Mouse (Mus musculus): ENCODE data around the gene Chn2. TPM values are rescaled to one million over a fixed set of nuclear protein-coding genes. Genes with fewer than 3 reads are reported as not detected.

Chn2 gene
- polyA plus RNA-seq, 1 experiment: not detected

DNA sequence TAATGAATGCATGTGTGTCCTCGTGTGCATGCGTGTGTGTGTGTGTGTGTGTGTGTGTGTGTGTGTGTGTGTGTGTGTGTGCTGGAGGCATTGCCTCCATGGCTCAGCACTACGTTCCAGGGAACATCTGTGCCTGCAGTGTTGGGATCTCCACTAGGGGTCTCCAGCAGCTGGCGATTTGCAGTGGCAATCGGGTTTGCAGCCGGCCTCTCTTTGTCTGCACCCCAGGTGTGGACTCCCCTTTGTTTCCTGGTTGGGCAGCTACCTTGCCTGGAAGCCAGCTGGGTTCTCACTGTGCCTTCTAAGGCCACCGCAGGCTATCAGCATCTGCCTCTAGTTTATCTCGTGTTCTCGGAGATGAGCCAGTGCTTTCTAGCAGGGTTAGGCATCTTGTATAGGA is 4.9 kb upstream of the Chn2 start:
- no peak for TF ChIP-seq GATA1 (IDR thresholded peaks at IDR 0.05; ENCODE audit: low read length)

DNA sequence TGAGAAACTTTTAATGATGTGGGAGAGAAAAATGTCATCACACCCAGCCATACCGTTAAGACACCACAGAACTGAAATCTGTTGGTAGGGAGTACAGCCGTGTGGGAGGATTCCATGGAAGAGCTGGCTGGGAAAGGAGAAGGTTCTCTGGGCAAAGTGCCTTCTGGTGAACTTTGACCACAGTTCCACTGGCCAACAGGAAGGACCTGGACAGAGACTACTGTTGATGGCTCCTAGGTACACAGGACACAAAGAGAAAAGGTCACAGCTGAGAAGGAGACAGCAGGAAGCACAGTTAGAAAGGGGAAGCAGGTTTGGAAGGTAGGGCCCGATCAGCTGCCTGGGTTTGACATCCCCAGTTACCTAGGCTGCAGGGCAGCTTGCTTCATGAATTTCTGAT is 3.8 kb upstream of the Chn2 start:
- no peak for TF ChIP-seq GATA1 (IDR thresholded peaks at IDR 0.05; ENCODE audit: low read length)

DNA sequence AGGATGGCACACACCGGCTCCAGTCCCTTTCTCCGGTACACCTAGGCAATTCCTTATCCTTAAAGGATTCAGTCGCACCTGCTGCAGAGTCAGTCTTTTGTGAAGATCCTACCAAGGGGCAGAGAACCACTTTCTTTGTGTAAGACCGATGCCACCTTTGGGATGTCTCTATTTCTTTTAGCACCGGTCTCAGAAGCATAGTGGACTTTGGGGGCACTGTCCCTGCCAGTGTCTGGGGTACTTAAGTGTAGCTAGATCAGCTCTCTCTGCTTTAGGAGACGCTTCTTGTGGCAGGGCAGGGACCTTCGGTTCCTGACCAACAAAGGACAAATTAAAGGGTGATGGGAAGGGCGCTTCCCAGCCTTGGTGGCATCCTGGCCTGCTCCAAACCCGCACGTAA is 488 bp upstream of the Chn2 start:
- no peak for TF ChIP-seq GATA1 (IDR thresholded peaks at IDR 0.05; ENCODE audit: low read length)

DNA sequence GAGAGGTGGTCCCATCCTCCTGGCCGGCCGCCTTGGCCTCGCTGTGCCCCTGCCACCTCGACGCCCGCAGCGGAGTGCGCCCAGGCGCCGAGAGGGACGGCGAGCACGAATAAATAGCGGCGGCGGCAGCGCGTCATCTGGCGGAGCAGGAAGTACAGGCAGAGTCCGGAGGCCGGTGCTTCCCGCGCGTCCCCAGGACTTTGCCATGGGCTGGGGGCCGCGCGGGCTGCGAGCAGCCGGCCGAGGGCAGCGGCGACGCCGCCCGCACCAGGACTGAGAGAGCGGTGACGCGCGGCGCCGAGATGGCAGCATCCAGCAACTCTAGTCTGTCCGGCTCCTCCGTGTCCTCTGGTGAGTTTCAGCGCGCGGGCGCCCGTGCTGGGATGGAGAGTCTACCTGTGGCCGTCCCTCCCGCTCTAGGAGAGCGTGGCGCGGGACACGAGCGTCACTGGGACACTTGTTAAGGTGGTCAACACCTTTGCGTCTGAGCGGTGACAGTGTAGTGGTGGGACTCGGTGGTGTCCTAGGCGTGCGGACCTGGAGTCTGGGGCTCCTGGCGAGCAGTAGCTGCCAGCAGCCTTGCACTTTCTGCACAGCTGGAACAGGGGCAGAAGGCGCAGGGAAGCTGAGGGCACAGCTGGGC is 572 bp downstream of the Chn2 start:
- no peak for TF ChIP-seq GATA1 (IDR thresholded peaks at IDR 0.05; ENCODE audit: low read length)

DNA sequence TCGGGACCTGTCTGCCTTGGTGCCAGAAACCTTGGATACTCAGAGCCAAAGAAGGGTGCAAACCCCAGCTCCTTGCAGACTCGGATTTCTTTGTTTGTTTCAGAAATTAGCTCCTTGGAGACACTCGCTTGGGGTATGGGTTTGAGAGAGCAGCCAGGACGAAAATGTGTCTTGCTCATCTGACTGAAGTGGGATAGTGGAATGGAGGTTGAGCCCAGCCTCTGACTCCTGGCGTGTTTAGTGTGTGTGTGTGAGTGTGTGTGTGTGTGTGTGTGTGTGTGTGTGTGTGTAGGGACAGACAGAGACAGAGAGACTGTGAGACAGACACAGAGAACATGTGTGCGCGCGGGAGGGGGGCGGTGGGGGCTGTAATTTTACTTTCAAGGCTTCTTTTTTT is 1.1 kb downstream of the Chn2 start:
- TF ChIP-seq GATA1 (IDR thresholded peaks at IDR 0.05; ENCODE audit: low read length): no peak

DNA sequence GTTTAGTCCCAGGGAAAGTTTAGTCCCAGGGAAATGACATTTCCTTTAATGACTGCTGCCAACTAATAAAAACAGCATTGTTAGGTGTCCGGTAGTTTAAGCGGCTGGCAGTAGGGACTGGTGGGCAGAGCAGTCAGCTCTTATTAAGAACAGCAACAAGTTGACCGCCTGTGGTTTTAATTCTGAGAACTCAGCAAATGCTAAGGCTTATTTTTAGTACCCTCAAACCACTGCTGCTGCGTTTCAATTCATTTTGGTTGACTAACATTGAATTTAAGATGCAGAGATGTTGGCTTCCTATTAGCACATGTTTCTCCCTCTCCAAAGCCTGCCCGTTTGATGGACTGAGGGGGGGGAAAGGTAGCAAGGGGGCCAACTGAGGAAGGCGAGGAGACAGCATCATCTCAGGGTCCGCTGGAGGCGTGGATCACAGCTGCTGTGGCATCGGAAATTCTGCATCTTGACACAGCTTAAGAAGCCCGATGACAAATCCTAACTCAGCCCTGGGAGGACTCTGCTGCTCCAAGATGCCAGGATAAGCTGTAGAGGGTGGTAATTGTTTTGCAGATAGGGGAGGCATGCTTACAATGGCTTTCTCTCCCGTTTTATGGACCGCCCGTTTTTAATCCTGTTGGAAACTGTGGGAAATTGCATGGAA is 2.2 kb downstream of the Chn2 start:
- TF ChIP-seq GATA1 (IDR thresholded peaks at IDR 0.05; ENCODE audit: low read length): no peak

DNA sequence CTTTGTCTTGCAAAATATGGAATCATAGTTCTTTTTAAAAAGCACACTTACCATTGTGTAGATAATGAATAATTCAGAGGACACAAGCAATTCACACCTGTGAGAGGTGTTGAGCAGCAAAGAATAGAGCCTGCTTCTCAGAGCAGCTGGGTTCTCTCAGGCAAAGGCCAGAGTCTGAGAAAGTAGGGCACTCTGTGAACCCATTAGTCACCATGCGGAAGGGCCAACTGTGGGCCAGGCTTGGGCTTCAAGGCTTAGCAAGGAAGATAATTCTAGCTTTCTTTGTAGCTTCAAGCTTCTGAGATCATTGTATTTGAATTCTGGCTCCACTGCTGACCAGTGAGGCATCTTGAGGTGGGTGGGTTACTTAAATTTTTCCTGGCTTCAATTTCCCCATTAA is 2.8 kb downstream of the Chn2 start:
- TF ChIP-seq GATA1 (IDR thresholded peaks at IDR 0.05; ENCODE audit: low read length): no peak

DNA sequence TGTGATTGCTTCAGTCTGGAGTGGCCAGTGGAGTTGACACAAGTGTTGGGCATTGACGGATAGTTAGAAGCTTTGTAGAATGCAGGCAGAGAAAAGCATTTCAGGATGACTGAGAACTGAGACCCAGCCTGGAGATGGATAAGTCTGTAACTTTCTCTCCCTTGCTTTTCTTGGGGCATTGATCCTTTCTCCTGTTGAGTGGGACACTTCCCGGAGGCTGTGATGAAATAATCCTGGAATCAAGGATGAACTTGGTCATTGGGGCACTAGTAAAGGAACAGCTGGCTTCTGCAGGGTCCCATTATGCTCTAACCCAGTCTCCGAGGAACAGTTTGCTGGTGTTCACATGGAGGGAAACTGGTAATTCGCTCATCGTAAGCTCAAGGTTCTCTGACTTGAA is 4.2 kb downstream of the Chn2 start:
- TF ChIP-seq GATA1 (IDR thresholded peaks at IDR 0.05; ENCODE audit: low read length): no peak

DNA sequence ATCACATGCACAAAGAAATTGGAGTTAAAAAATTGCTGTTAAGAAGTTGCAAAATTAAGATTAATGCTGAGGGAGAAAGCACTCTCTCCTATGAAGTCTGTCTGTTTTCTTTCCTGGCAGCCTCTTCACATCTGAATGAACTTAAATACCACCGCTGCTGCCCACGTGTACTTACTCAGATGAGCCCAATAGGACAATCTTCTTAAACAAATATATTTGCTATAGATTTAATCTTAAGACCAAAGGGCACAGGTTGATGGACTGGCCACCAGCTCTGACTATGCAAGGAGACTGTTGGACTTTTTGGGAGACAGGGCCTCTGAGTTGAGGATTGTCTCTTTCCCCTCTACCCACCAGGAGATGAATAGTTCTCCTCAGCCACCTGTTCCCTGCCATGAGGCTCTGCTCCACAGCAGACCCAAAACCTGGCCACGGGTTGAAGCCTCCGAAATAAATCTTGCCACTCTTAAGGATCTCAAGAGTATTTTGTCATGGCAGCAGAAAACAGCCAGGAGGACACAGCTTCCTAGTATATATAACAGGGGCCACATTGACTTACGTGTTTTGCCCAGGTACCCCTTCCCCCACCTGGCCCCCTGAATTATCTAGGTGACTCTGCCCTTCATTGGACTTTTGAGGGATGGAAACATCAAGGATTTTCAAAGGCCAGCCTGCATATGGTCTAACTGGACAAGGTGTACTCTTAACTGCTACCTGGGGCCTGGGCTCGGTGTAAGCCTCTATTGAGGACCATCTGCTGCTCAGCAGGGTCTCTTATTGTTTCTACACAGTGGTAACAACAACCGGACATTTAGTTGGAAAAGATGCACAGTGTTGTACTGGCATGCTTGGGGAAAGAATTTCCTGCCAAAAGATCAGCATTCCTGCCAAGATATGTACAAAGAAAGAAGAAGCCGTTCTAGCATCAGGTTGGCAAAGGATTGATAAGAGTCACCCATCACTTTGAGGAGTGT is 6.7 kb downstream of the Chn2 start:
- TF ChIP-seq GATA1 (IDR thresholded peaks at IDR 0.05; ENCODE audit: low read length): no peak

DNA sequence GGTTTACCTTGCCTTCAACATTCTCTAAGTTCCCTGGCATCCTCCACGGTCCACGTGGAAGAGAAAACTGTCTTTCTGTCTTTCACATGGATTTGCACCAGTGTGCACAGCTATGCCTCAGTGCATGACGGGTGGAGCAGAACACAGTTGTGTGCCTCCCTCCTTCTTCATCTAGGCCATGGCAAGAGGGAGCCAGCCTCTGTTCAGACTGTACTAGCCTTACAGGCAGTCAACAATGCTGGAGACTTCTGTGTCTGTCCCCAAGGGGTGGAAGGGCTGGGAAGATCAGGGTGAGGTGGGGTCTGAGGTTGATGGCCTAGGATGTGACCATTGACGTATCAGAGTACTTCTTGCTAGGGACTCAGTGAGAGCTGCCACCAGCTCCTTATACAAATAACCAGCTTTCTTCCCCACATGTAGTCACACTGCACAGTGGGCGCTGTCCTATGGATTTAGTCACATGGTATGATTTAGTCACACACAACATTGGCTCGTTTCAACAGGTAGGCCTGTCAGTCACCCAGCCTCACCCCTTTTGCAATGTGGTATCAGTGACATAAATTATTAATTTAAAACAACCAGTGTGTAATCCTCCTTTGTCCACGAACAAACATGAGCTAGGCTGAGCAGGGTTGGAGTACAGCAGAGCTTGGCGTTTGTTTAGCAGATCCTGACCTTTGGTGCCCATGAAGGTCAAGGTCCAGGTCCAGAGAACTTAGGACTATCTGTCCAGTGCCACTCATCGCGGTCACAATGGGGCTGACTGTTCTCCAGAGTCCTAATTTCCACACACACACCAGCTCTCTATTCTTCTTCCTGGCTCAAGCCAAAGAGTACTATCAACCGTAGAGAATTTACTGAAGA is 7.8 kb downstream of the Chn2 start:
- TF ChIP-seq GATA1 (IDR thresholded peaks at IDR 0.05; ENCODE audit: low read length): no peak

DNA sequence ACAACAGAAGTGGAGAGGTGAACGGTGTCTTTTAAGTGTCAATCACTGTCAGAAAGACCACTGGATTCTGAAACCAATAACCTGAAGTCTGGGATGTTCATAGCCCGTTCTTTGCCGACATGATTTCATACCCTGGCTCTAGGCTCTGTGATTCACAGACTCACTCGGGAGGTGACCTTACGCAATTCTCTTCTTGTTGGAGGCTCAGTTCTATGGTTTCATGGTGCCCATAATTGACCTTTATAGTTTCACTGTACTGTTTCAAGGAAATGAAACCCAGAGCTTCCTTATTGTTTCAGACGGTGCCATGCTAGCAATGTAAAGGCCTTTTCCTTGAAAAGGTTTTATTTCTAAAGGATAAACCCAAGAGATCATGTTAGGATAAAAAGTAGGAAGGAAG is 9.4 kb downstream of the Chn2 start:
- no peak for TF ChIP-seq GATA1 (IDR thresholded peaks at IDR 0.05; ENCODE audit: low read length)

DNA sequence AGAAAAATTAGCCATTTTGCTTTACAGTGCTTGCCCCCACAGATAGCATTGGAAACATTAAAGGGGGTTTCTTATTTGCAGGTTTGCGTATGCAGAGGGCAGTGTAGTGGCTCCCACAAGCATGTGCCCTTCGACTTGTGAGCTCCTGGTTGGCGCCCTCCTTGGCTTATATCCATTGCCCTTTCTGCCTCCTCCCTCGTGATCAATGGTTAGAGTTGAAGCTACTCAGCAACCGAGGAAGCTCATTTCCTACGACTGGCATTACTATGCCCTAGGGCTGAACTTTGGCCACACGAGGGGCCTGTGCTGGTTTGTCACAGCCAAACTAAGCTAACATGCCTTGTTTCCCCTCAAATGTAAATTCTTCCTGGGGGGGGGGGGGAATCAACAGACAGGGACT is 11.8 kb downstream of the Chn2 start:
- no peak for TF ChIP-seq GATA1 (IDR thresholded peaks at IDR 0.05; ENCODE audit: low read length)

DNA sequence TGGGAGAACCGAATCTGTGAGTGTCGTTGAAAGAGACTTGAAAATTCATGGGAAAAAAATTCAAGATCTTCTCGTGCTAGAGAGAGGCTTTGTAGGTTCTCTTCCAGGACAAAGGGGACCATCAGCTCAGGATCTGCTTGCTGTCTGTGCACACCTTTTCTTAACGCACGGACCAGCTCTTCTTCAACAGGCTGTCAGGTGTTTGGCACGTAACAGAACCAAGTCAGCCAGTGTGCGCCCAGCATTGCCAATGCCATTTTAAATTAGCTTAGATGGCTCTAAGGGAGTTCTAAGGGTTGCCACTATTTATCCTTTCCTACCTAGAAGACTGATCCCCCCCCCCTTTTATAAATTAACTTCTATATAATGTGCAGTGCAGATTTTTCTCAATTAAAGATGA is 12.8 kb downstream of the Chn2 start:
- TF ChIP-seq GATA1 (IDR thresholded peaks at IDR 0.05; ENCODE audit: low read length): no peak

DNA sequence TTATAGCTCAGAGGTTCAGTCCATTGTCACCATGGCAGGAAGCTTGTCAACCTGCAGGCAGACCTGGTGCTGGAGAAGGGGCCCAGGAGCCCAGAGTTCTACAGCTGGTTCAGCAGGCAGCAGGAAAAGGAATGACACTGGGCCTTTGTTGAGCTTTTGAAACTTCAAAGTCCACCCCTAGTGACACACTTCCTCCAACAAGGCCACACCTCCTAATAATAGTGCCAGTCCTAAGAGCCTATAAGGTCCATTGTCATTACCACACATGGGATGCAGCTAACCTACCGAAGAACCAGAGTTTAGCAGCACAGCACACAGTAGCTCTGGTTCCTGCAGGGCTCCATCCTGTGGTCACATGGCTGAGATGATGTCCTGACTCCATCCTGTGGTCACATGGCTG is 13.3 kb downstream of the Chn2 start:
- no peak for TF ChIP-seq GATA1 (IDR thresholded peaks at IDR 0.05; ENCODE audit: low read length)

DNA sequence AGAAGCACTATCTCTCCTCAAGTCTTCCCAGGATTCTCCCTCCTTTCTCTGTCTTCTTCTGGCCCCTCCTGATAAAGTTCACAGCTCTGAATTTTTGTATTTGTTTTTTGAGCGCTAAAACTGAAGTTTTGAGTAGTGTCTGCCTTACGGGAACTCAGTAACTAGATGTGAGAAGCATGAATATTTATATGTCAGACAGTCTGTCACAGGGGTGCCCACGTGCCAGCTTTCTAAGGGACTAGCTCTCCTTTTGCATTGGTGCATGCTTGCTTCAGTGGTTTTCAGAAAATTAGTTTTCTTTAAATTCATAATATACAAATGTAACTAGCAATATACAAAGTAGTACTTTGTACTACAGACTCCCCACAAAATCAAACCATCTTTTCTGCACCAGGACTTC is 14.0 kb downstream of the Chn2 start:
- no peak for TF ChIP-seq GATA1 (IDR thresholded peaks at IDR 0.05; ENCODE audit: low read length)
